Mouse (Mus musculus): ENCODE data around the gene Cnih1. TPM values are rescaled to one million over a fixed set of nuclear protein-coding genes. Genes with fewer than 3 reads are reported as not detected.
"Not testable (repeated sequence)": the region's sequence is repeated elsewhere in the genome, so short reads cannot be mapped to it uniquely, and the experiment has no call there.

Cnih1 gene
- total RNA-seq, 1 experiment, result 45.0 TPM

DNA sequence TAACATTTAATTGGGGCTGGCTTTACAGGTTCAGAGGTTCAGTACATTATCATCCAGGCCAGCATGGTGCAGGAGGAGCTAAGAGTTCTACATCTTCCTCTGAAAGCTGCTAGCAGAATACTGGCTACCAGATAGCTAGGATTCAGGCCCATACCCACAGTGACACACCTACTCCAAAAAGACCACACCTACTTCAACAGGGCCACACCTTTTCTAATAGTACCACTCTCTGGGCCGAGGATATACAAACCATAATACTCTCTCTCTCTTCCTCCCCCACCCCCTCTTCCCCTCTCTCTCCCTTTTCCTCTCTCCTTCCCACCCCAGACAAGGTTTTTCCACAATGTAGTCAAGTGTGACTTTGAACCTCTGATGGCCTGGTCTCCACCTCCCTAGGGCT, 39.2 kb upstream of the Cnih1 start:
- no peak overlapping the region for H3K4me3 ChIP-seq (ENCODE audit: insufficient read depth in 1 of 2, low read depth in 1 of 2, low read length in 2 of 2, poor library complexity in 1 of 2, severe bottlenecking in 1 of 2)
- TF ChIP-seq MAFK (IDR thresholded peaks at IDR 0.05; ENCODE audit: insufficient read depth, low read depth, low read length) (no peak), HCFC1 (IDR thresholded peaks at IDR 0.05; ENCODE audit: borderline replicate concordance, insufficient read depth, low read length) (no peak), ZC3H11A (IDR thresholded peaks at IDR 0.05; ENCODE audit: borderline replicate concordance, low read depth, low read length) (no peak), CHD2 (IDR thresholded peaks at IDR 0.05; ENCODE audit: low read depth, low read length) (no peak), ZNF384 (IDR thresholded peaks at IDR 0.05; ENCODE audit: low read depth, low read length) (no peak)

DNA sequence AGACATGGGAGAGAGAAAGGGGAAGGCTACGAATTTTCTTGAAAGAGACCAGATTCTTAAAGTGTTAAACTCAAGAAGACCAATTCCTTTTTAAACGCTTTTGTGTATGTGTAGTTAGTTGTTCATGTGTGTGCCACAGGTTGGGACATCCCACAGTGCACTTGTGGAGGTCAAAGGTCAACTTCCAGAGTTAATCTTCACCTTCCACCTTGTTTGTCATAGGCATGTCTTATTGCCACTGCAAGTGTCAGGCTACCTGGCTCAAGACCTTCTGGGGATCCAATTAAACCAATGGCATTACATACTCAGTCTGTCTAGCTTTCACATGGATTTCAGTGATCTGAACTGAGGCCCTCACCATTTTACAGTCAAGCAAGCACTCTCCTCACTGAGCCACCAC, 35.8 kb upstream of the Cnih1 start:
- in situ Hi-C loops (cut with MboI; ENCODE audit: low sequenced_read_pairs in 2 of 2, unreplicated experiment in 2 of 2), result no loop called here
- Histone ChIP-seq H3K9ac (ENCODE audit: insufficient read depth, low read depth, low read length, poor library complexity, severe bottlenecking) (no peak overlapping the region), H3K27ac (ENCODE audit: insufficient read depth, low read depth, low read length, poor library complexity, severe bottlenecking) (no peak overlapping the region), H3K4me1 (ENCODE audit: control insufficient read depth in 2 of 2, insufficient read depth in 2 of 2, low read length in 2 of 2, poor library complexity in 1 of 2) (peaks cover 0 to 6% of the 10 kb centered on the region in 2 experiments; a peak in 1 of 4 replicates), H3K36me3 (ENCODE audit: control insufficient read depth, insufficient read depth, low read length, poor library complexity, severe bottlenecking) (no peaks in the 10 kb centered on the region), H3K4me3 (ENCODE audit: insufficient read depth in 1 of 2, low read depth in 1 of 2, low read length in 2 of 2, poor library complexity in 1 of 2, severe bottlenecking in 1 of 2) (no peak overlapping the region), H3K9me3 (ENCODE audit: control insufficient read depth, insufficient read depth, low read depth, low read length) (peaks cover 10% of the 10 kb centered on the region)
- DNase-seq (ENCODE audit: low read depth, low spot score), result no peak
- TF ChIP-seq ZNF384 (IDR thresholded peaks at IDR 0.05; ENCODE audit: low read depth, low read length) (no peak), CHD2 (IDR thresholded peaks at IDR 0.05; ENCODE audit: low read depth, low read length) (no peak), HCFC1 (IDR thresholded peaks at IDR 0.05; ENCODE audit: borderline replicate concordance, insufficient read depth, low read length) (no peak), MAFK (IDR thresholded peaks at IDR 0.05; ENCODE audit: insufficient read depth, low read depth, low read length) (no peak), ZC3H11A (IDR thresholded peaks at IDR 0.05; ENCODE audit: borderline replicate concordance, low read depth, low read length) (no peak)

More for the DNA sequence above, 39.2 kb upstream of the Cnih1 start:
- DNase-seq (ENCODE audit: low read depth, low spot score), result no peak
- H3K9ac ChIP-seq (ENCODE audit: insufficient read depth, low read depth, low read length, poor library complexity, severe bottlenecking), result no peak overlapping the region
- H3K4me1 ChIP-seq (ENCODE audit: control insufficient read depth in 2 of 2, insufficient read depth in 2 of 2, low read length in 2 of 2, poor library complexity in 1 of 2), result no peaks in the 10 kb centered on the region
- no peaks in the 10 kb centered on the region for H3K36me3 ChIP-seq (ENCODE audit: control insufficient read depth, insufficient read depth, low read length, poor library complexity, severe bottlenecking)
- no peak overlapping the region for H3K27ac ChIP-seq (ENCODE audit: insufficient read depth, low read depth, low read length, poor library complexity, severe bottlenecking)
- H3K9me3 ChIP-seq (ENCODE audit: control insufficient read depth, insufficient read depth, low read depth, low read length), result peaks cover 10% of the 10 kb centered on the region
- in situ Hi-C loops (cut with MboI; ENCODE audit: low sequenced_read_pairs in 2 of 2, unreplicated experiment in 2 of 2), result no loop called here

DNA sequence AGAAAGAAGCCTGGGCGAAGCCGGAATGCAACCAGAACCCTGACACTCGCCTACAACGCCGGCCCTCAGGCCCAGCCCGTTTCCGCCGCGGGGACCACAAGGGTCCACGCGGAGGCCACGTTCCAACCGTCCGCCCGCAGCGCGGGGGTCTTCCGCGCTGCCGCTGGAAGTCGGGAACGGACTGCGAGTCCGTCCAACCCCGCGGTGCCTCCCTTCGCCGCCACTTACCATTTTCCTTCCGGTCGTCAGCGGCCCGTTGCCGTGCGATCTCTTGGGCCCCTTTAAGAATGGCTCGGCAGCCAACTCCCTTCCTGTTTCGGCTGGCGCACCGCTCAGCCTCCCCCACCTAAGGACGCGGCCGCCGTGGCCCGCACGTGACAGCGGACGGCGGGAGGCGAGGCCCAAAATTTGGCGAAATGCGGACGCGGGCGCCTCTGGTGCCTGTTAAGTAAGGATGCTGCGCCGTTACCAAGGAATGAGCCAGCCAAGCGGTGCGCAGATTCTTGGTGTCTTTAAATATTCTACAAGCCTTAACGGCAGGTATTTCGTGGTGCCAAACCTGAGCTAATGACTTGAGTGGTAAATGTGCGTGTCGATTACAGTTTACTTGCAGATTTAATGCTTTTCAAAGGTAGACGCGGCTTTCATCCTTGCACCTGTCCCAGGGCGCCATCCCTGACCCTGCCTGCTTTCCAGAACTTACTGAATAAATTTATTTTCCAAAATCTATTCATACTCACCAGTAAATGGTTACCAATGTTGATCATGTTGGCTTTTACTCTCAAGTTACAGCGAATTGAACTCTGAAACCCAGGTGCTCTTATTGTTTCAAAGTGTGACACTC, 33.9 kb upstream of the Cnih1 start, which contains the start of gene Gmfb:
Gmfb (minus strand) TSS at position 370 of the 844 bp plus-strand sequence.
- peak within 1 kb of the TSS; percentile 91 for H3K9ac ChIP-seq (ENCODE audit: insufficient read depth, low read depth, low read length, poor library complexity, severe bottlenecking)
- no peaks in the 10 kb centered on the region for H3K36me3 ChIP-seq (ENCODE audit: control insufficient read depth, insufficient read depth, low read length, poor library complexity, severe bottlenecking)
- peak; percentile 77 for DNase-seq (ENCODE audit: low read depth, low spot score)
- H3K27ac ChIP-seq (ENCODE audit: insufficient read depth, low read depth, low read length, poor library complexity, severe bottlenecking), result peak within 1 kb of the TSS; percentile 35; the same call in 1 of the 2 replicates
- TF ChIP-seq HCFC1 (IDR thresholded peaks at IDR 0.05; ENCODE audit: borderline replicate concordance, insufficient read depth, low read length), result peak; percentile 61; the same call in 1 of the 2 replicates
- TF ChIP-seq MAFK (IDR thresholded peaks at IDR 0.05; ENCODE audit: insufficient read depth, low read depth, low read length), result no peak
- in situ Hi-C loops (cut with MboI; ENCODE audit: low sequenced_read_pairs in 2 of 2, unreplicated experiment in 2 of 2), result no loop called here
- H3K9me3 ChIP-seq (ENCODE audit: control insufficient read depth, insufficient read depth, low read depth, low read length), result peaks cover 10% of the 10 kb centered on the region
- H3K4me1 ChIP-seq (ENCODE audit: control insufficient read depth in 2 of 2, insufficient read depth in 2 of 2, low read length in 2 of 2, poor library complexity in 1 of 2), result peaks cover 0 to 6% of the 10 kb centered on the region in 2 experiments; a peak in 1 of 4 replicates
- H3K4me3 ChIP-seq (ENCODE audit: insufficient read depth in 1 of 2, low read depth in 1 of 2, low read length in 2 of 2, poor library complexity in 1 of 2, severe bottlenecking in 1 of 2), result peak within 1 kb of the TSS; percentile 81 to 88

DNA sequence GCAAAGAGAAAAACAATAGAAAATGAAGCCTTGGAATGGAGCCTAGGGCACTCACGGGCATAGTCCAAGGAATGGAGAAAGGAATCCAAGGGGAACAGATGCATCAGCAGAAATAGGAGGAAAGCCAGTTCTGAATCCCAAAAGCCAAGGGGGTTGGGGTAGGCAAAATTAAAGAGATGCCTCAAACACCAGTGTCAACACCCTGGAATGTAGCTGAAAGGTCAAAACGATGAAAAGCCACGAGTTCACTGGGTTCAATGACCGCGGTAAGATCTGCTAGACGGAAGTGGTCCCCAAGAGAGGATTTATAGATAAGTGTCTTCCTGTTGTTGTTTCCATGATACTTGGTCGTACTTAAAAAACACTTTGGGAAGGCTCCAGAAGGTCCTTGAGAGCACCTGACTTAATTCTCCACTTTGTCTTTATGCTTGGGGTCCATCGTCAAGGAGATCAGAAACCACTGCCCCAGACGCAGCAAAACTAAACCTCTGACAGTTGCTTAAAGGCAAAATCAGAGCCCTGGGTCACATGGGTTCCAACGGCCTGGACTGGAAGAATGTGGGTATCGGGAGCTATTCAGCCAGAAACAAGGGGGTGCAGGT, 33.2 kb upstream of the Cnih1 start:
- DNase-seq (ENCODE audit: low read depth, low spot score), result no peak
- Histone ChIP-seq H3K27ac (ENCODE audit: insufficient read depth, low read depth, low read length, poor library complexity, severe bottlenecking) (0 out of 2 replicates have a peak overlapping the region, but pooled peaks have one; percentile 35), H3K9me3 (ENCODE audit: control insufficient read depth, insufficient read depth, low read depth, low read length) (peaks cover 7% of the 10 kb centered on the region), H3K36me3 (ENCODE audit: control insufficient read depth, insufficient read depth, low read length, poor library complexity, severe bottlenecking) (peaks cover 2% of the 10 kb centered on the region; the same call in 1 of the 2 replicates), H3K9ac (ENCODE audit: insufficient read depth, low read depth, low read length, poor library complexity, severe bottlenecking) (peak overlapping the region; percentile 91), H3K4me3 (ENCODE audit: insufficient read depth in 1 of 2, low read depth in 1 of 2, low read length in 2 of 2, poor library complexity in 1 of 2, severe bottlenecking in 1 of 2) (peak overlapping the region; percentile 81 to 88), H3K4me1 (ENCODE audit: control insufficient read depth in 2 of 2, insufficient read depth in 2 of 2, low read length in 2 of 2, poor library complexity in 1 of 2) (peaks cover 0 to 6% of the 10 kb centered on the region in 2 experiments; a peak in 1 of 4 replicates)
- TF ChIP-seq CHD2 (IDR thresholded peaks at IDR 0.05; ENCODE audit: low read depth, low read length), result no peak
- no peak for TF ChIP-seq HCFC1 (IDR thresholded peaks at IDR 0.05; ENCODE audit: borderline replicate concordance, insufficient read depth, low read length)
- no peak for TF ChIP-seq ZNF384 (IDR thresholded peaks at IDR 0.05; ENCODE audit: low read depth, low read length)
- TF ChIP-seq ZC3H11A (IDR thresholded peaks at IDR 0.05; ENCODE audit: borderline replicate concordance, low read depth, low read length), result no peak
- TF ChIP-seq MAFK (IDR thresholded peaks at IDR 0.05; ENCODE audit: insufficient read depth, low read depth, low read length), result no peak
- in situ Hi-C loops (cut with MboI; ENCODE audit: low sequenced_read_pairs in 2 of 2, unreplicated experiment in 2 of 2), result no loop called here

DNA sequence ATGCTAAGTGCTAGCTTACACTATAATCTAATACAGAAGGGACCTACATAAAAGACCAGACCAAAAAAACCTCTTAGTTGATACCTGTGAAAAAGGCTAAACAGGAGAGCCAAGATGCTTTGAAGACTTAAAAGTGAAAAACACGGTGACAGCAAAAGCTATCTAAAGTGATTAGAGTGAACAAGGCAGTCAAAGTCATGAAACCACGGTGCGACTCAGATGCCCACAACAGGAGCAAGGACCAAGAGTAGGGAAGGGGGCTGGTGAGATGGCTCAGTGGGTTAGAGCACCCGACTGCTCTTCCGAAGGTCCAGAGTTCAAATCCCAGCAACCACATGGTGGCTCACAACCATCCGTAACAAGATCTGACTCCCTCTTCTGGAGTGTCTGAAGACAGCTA, 31.8 kb upstream of the Cnih1 start:
- H3K27ac ChIP-seq (ENCODE audit: insufficient read depth, low read depth, low read length, poor library complexity, severe bottlenecking); H3K9me3 ChIP-seq (ENCODE audit: control insufficient read depth, insufficient read depth, low read depth, low read length); H3K36me3 ChIP-seq (ENCODE audit: control insufficient read depth, insufficient read depth, low read length, poor library complexity, severe bottlenecking); H3K4me1 ChIP-seq (ENCODE audit: control insufficient read depth in 2 of 2, insufficient read depth in 2 of 2, low read length in 2 of 2, poor library complexity in 1 of 2); in situ Hi-C loops (cut with MboI; ENCODE audit: low sequenced_read_pairs in 2 of 2, unreplicated experiment in 2 of 2); H3K9ac ChIP-seq (ENCODE audit: insufficient read depth, low read depth, low read length, poor library complexity, severe bottlenecking); H3K4me3 ChIP-seq (ENCODE audit: insufficient read depth in 1 of 2, low read depth in 1 of 2, low read length in 2 of 2, poor library complexity in 1 of 2, severe bottlenecking in 1 of 2); DNase-seq (ENCODE audit: low read depth, low spot score): not testable (repeated sequence)

Measured in ES-E14 (cell line).